Mouse (Mus musculus) C2C12 (cell line): ENCODE measurements around the gene Zbtb9. TPM values are rescaled to one million over a fixed set of nuclear protein-coding genes. Genes with fewer than 3 reads are reported as not detected.

ENCODE experiments used
- H3K27me3 ChIP-seq: one replicate; pipeline ENCODE4 v1.6.1; 2011; ENCODE audit not compliant: control insufficient read depth, insufficient read depth, insufficient read length
- H3K36me3 ChIP-seq: one replicate; pipeline ENCODE4 v1.6.1; 2011; ENCODE audit not compliant: control insufficient read depth, insufficient read depth
- H3K4me3 ChIP-seq: one replicate; pipeline ENCODE4 v1.5.1; 2011; ENCODE audit warnings: mild to moderate bottlenecking, control low read depth; ENCODE audit not compliant: poor library complexity, insufficient read depth, severe bottlenecking
- H3K79me2 ChIP-seq: one replicate; pipeline ENCODE4 v1.6.1; 2011; ENCODE audit not compliant: control insufficient read depth, insufficient read depth
- H3K79me3 ChIP-seq: one replicate; pipeline ENCODE4 v1.6.1; 2011; ENCODE audit warnings: low read depth, control low read depth
- H3ac ChIP-seq: one replicate; pipeline ENCODE3; 2011; ENCODE audit warnings: low read depth; ENCODE audit not compliant: control insufficient read depth, insufficient read length
- CEBPB ChIP-seq: IDR thresholded peaks from one replicate; pipeline ENCODE4 v1.6.1; 2011; ENCODE audit warnings: low read depth, mild to moderate bottlenecking, control low read depth, moderate library complexity
- CTCF ChIP-seq: IDR thresholded peaks from one replicate; pipeline ENCODE4 v1.5.1; 2011; ENCODE audit not compliant: control insufficient read depth, insufficient read depth, insufficient read length
- FOSL1 ChIP-seq: IDR thresholded peaks from one replicate; pipeline ENCODE4 v1.8.0; 2011; ENCODE audit warnings: mild to moderate bottlenecking, low read length; ENCODE audit not compliant: poor library complexity, insufficient read depth, severe bottlenecking
- MAX ChIP-seq: IDR thresholded peaks from one replicate; pipeline ENCODE4 v1.6.1; 2011; ENCODE audit warnings: mild to moderate bottlenecking, control low read depth
- MYOD1 ChIP-seq: IDR thresholded peaks from one replicate; pipeline ENCODE4 v1.6.1; 2011; ENCODE audit warnings: low read depth; ENCODE audit not compliant: control insufficient read depth, insufficient read length
- MYOG ChIP-seq: IDR thresholded peaks from one replicate; pipeline ENCODE4 v1.6.1; 2011; ENCODE audit not compliant: control insufficient read depth, insufficient read length; ENCODE audit errors: extremely low read depth
- USF1 ChIP-seq: IDR thresholded peaks from one replicate; pipeline ENCODE4 v1.6.1; 2011; ENCODE audit warnings: low read depth, mild to moderate bottlenecking, control low read depth, moderate library complexity
- polyA plus RNA-seq: library from polyadenylated mRNA; unstranded; fragments of >200 nt; fragmentation: generic; extraction: Trizol; gene quantifications from one replicate; pipeline ENCODE4 v1.2.1, GENCODE M21; 2012; ENCODE audit warnings: missing spikeins

Zbtb9 gene
- polyA plus RNA-seq, 1 experiment, result 6.8 TPM

GRCm38 (mm10) chr17:26933885-26934827, 38.8 kb upstream of the Zbtb9 start:
- no peak overlapping the region for H3ac ChIP-seq
- no peak overlapping the region for H3K4me3 ChIP-seq
- H3K36me3 ChIP-seq, result peaks cover 46% of the 10 kb centered on the region
- H3K79me3 ChIP-seq, result peaks cover 17% of the 10 kb centered on the region
- TF ChIP-seq MYOD1 (no peak), FOSL1 (no peak), MAX (no peak), CEBPB (no peak), MYOG (no peak), USF1 (no peak), CTCF (no peak)
- H3K79me2 ChIP-seq, result peaks cover 30% of the 10 kb centered on the region
- H3K27me3 ChIP-seq, result no peaks in the 10 kb centered on the region

- H3K4me3 ChIP-seq, result no peak overlapping the region
- H3K79me3 ChIP-seq, result peaks cover 17% of the 10 kb centered on the region
- H3K27me3 ChIP-seq, result no peaks in the 10 kb centered on the region
- peaks cover 38% of the 10 kb centered on the region for H3K36me3 ChIP-seq
- TF ChIP-seq CEBPB, result no peak
- no peak for TF ChIP-seq USF1
- no peak for TF ChIP-seq CTCF
- TF ChIP-seq MAX, result no peak
- TF ChIP-seq FOSL1, result no peak
- no peak for TF ChIP-seq MYOG
- TF ChIP-seq MYOD1, result no peak
- no peak overlapping the region for H3ac ChIP-seq
- peaks cover 30% of the 10 kb centered on the region for H3K79me2 ChIP-seq
Observed at GRCm38 (mm10) chr17:26935027-26935426, 37.9 kb upstream of the Zbtb9 start.

GRCm38 (mm10) chr17:26936453-26936852, 36.5 kb upstream of the Zbtb9 start:
- Histone ChIP-seq H3K79me2 (peaks cover 30% of the 10 kb centered on the region), H3K4me3 (no peak overlapping the region), H3K27me3 (no peaks in the 10 kb centered on the region), H3K79me3 (peaks cover 15% of the 10 kb centered on the region), H3ac (no peak overlapping the region), H3K36me3 (peaks cover 28% of the 10 kb centered on the region)
- TF ChIP-seq MAX (no peak), MYOD1 (no peak), USF1 (no peak), MYOG (no peak), FOSL1 (no peak), CEBPB (no peak), CTCF (no peak)

- peaks cover 25% of the 10 kb centered on the region for H3K36me3 ChIP-seq
- H3K4me3 ChIP-seq, result no peak overlapping the region
- H3K27me3 ChIP-seq, result no peaks in the 10 kb centered on the region
- peaks cover 14% of the 10 kb centered on the region for H3K79me3 ChIP-seq
- peaks cover 30% of the 10 kb centered on the region for H3K79me2 ChIP-seq
- TF ChIP-seq MYOG, result no peak
- no peak for TF ChIP-seq FOSL1
- no peak for TF ChIP-seq USF1
- no peak for TF ChIP-seq MAX
- no peak for TF ChIP-seq CEBPB
- TF ChIP-seq MYOD1, result no peak
- no peak for TF ChIP-seq CTCF
- H3ac ChIP-seq, result no peak overlapping the region
Observed at GRCm38 (mm10) chr17:26936921-26937695, 35.9 kb upstream of the Zbtb9 start.

GRCm38 (mm10) chr17:26937883-26938695, 34.9 kb upstream of the Zbtb9 start:
- H3K27me3 ChIP-seq, result no peaks in the 10 kb centered on the region
- H3ac ChIP-seq, result peak overlapping the region; percentile 81
- TF ChIP-seq CEBPB (no peak), CTCF (no peak), MYOG (no peak)
- peaks cover 30% of the 10 kb centered on the region for H3K79me2 ChIP-seq
- H3K79me3 ChIP-seq, result peaks cover 14% of the 10 kb centered on the region
- H3K4me3 ChIP-seq, result peak overlapping the region; percentile 68
- peaks cover 22% of the 10 kb centered on the region for H3K36me3 ChIP-seq
